Mouse (Mus musculus) gastrocnemius, postnatal 14 days (tissue): Measurements from ENCODE around the gene Slc22a14. TPM values are rescaled to one million over a fixed set of nuclear protein-coding genes. Genes with fewer than 3 reads are reported as not detected.

Experiments
- total RNA-seq, 2 experiments: library from RNA; stranded (reverse); gene quantifications; 2 replicates each; pipeline ENCODE4 v1.2.3; 2021

The Slc22a14 gene
- total RNA-seq, 2 experiments from 2014 or later = not detected

Other genes with a start within 250 kb of the Slc22a14 start
- 1 to 10 TPM; 1.1 to 1.3 TPM for gene Acaa1b, start 208.5 kb downstream of the Slc22a14 start, total RNA-seq
- not detected for gene Gm47289, start 206.4 kb downstream of the Slc22a14 start, total RNA-seq
- gene Slc22a13, start 156.5 kb downstream of the Slc22a14 start, total RNA-seq = not detected
- 10 to 100 TPM; 31.1 to 34.4 TPM for gene Oxsr1, start 43.1 kb downstream of the Slc22a14 start, total RNA-seq
- 10 to 100 TPM; 41.3 to 44.3 TPM for gene Acaa1a, start 25.9 kb downstream of the Slc22a14 start, total RNA-seq
- 1 to 10 TPM; 7.0 to 7.5 TPM for gene Myd88, start 24.1 kb downstream of the Slc22a14 start, total RNA-seq
- under 1 TPM; 0.27 to 0.35 TPM for gene Xylb, start 8.2 kb downstream of the Slc22a14 start, total RNA-seq
- gene Acvr2b, start 36.6 kb upstream of the Slc22a14 start, total RNA-seq = 1 to 10 TPM; 6.5 to 7.3 TPM
- 1 to 10 TPM; 1.4 to 1.9 TPM for gene Exog, start 79.4 kb upstream of the Slc22a14 start, total RNA-seq
- gene Scn5a, start 213.5 kb upstream of the Slc22a14 start, total RNA-seq = under 1 TPM; 0.22 to 0.53 TPM